Mouse (Mus musculus) lung, postnatal 10 days (tissue): ENCODE measurements around the gene Krtap3-2.
A peak's percentile ranks its signal among the peaks of the same experiment; 100 is the strongest.
"Not testable (repeated sequence)": the region's sequence is repeated elsewhere in the genome, so short reads cannot be mapped to it uniquely, and the experiment has no call there.

ENCODE experiments used
- DNase-seq: peaks from one replicate; pipeline ENCODE4 v3.0.0; 2021

Gene Krtap3-2

GRCm38 (mm10) chr11:99556753-99557152, at the start of gene Krtap3-2:
Gene Krtap3-2, minus strand, starts transcription at chr11:99556853.
- DNase-seq: no peak

- not testable (repeated sequence) for DNase-seq
Measured at GRCm38 (mm10) chr11:99603208-99603607, 46.6 kb upstream of the Krtap3-2 start, which contains the start of gene Gm11938. Gene Gm11938, minus strand, starts transcription at chr11:99603308.

DNA sequence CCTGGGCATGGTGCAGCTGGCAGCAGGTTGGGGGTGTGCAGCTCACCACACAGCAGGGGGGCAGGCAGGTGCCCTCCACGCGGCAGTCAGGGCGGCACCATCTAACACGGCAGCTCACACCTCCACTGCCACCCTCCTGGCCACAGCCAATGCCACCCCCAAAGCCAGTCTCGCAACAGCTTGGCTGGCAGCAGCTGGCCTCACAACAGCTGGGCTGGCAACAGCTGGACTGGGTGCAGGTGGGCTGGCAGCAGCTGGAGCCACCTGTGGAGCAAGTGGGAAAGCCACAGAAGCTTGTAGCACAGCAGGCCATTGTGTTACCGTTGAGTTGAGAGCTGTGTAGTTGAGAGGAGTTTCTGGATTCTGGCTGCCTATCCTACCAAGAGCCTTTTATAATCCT, 41.1 kb upstream of the Krtap3-2 start, which contains the start of gene Krtap9-3:
Gene Krtap9-3, minus strand, starts transcription at position 364 of the 400 bp plus-strand sequence.
- not testable (repeated sequence) for DNase-seq

- DNase-seq: no peak
Measured at GRCm38 (mm10) chr11:99590981-99591380, 34.3 kb upstream of the Krtap3-2 start, which contains the start of gene Krtap1-3. Gene Krtap1-3, minus strand, starts transcription at chr11:99591339.

- DNase-seq: no peak
Measured at GRCm38 (mm10) chr11:99585096-99585495, 28.4 kb upstream of the Krtap3-2 start.

DNA sequence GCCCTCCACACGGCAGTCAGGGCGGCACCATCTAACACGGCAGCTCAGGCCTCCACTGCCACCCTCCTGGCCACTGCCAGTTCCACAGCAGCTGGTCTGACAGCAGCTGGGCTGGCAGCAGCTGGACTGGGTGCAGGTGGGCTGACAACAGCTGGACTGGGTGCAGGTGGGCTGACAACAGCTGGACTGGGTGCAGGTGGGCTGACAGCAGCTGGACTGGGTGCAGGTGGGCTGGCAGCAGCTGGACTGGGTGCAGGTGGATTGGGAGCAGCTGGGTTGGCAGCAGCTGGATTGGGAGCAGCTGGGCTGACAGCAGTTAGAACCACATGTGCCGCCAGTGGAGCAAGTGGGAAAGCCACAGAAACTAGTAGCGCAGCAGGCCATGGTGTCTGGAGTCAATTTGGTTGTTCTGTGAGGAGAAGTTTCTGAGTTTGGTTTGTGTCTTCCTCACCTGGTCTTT, 26.6 kb upstream of the Krtap3-2 start, which contains the start of gene Krtap1-4:
Gene Krtap1-4, minus strand, starts transcription at position 410 of the 460 bp plus-strand sequence.
- DNase-seq: no peak

DNA sequence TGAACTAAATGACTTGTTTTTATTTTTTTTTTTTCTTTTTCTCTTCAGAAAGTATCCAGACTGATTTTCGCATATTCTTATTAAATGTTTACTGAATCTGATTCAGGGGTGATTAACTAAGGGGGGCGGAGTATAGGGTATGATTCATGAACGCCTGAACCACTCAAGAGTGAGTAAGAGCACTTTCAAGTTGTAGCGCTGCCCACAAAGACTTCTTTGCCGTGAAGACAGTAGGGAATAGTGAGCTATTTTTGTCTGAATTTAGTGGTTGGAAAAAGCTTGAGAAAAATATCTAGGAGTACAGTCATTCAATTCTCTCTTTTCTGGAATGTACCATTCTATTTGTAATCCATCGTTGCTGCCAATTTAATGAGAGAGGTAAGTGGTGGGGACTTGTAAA, 24.9 kb upstream of the Krtap3-2 start:
- DNase-seq: no peak

DNA sequence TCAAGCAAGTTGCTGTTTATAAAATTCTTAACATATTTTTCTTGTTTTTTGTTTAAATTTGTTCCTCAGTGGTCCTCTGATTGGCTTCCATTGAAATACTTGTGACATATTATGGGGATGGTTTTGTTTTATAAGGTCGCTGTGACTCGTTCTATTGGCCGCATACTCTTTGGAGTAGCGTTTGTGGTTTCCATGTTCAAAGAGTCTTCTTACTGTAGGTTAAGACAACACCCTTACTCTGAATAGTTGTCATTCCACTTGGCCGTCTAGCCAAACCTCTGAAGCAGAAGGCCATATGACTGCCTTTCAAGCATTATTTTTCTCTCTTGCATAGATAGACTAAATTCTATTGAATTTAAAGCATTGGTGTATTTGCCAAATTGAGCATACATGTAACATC, 24.4 kb upstream of the Krtap3-2 start:
- no peak for DNase-seq

GRCm38 (mm10) chr11:99580636-99581035, 24.0 kb upstream of the Krtap3-2 start, which contains the start of gene Krtap1-5:
Gene Krtap1-5, minus strand, starts transcription at chr11:99581016.
- DNase-seq: no peak

GRCm38 (mm10) chr11:99574106-99574505, 17.5 kb upstream of the Krtap3-2 start:
- DNase-seq: peak; percentile 85

GRCm38 (mm10) chr11:99573164-99573563, 16.5 kb upstream of the Krtap3-2 start:
- DNase-seq: no peak

DNA sequence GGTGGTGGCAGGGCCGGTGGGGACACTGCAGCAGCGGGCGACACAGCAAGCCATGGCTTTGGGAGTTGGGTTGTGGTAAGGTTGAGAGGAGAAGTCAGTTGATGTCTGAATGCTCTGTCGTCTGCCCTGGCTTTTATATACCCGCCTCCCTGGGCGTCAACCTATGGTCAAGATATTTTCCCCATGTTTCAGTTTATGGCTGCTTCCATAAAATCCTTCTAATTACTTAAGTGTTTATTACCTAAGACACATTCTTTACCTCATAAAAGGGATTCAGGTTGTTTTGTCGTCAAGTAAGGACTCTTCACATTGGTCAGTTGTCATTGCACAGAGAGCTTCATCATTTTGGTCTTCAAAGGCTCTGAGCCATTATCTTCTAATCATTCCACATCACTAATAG, 9.9 kb upstream of the Krtap3-2 start, which contains the start of gene Krtap3-1:
Gene Krtap3-1, minus strand, starts transcription at position 101 of the 400 bp plus-strand sequence.
- DNase-seq: no peak

- DNase-seq: no peak
Measured at GRCm38 (mm10) chr11:99562580-99562979, 5.9 kb upstream of the Krtap3-2 start.

GRCm38 (mm10) chr11:99559366-99559765, 2.7 kb upstream of the Krtap3-2 start, which contains the start of gene Gm11939:
Gene Gm11939, minus strand, starts transcription at chr11:99559466.
- DNase-seq: no peak

GRCm38 (mm10) chr11:99557976-99558745, 1.5 kb upstream of the Krtap3-2 start:
- no peak for DNase-seq

GRCm38 (mm10) chr11:99556195-99556594, 458 bp downstream of the Krtap3-2 start:
- no peak for DNase-seq

- DNase-seq: no peak
Measured at GRCm38 (mm10) chr11:99550765-99551164, 5.9 kb downstream of the Krtap3-2 start, which contains the start of gene Krtap3-3. Gene Krtap3-3, minus strand, starts transcription at chr11:99550865.

DNA sequence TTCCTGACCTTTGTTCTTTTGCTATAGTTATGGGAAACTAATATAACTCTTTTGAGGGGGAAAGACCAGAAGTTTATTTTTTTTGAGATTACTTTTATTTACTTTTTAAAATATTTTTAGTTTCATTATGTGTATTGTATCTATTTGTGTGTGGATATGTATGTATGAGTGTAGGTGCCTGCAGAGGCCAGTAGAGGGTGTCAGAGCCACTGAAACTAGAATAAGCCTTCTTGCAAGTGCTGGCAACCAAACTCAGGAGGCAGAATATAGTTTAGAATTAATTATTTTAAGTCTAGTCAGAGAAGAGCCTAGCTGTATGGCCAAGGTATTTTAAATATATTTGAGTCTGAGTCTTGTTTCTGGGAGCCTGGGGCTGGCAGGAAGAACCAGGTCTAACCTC, 8.8 kb downstream of the Krtap3-2 start:
- no peak for DNase-seq

DNA sequence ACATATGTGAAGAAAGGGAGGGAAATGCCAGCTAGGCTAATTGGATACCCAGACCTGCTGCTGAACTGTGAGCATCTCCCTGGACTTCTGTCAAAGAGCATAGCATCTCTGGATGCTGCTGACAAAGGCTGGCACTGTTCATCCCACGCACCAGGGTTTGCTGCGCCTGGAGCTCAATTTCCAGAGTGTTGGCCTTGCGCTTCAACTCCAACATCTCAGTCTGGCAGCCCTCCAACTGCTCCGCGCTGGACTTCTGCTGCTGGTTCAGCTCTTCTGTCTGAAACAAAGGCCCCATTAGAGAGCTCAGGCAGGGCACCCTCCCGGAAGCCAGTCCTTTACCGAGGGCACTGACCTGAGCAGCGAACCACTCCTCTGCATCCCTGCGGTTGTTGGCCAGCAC, 16.9 kb downstream of the Krtap3-2 start:
- peak; percentile 12 for DNase-seq

GRCm38 (mm10) chr11:99521288-99521860, 35.3 kb downstream of the Krtap3-2 start, which contains the start of gene Krt39:
Gene Krt39, minus strand, starts transcription at chr11:99521338.
- no peak for DNase-seq

DNA sequence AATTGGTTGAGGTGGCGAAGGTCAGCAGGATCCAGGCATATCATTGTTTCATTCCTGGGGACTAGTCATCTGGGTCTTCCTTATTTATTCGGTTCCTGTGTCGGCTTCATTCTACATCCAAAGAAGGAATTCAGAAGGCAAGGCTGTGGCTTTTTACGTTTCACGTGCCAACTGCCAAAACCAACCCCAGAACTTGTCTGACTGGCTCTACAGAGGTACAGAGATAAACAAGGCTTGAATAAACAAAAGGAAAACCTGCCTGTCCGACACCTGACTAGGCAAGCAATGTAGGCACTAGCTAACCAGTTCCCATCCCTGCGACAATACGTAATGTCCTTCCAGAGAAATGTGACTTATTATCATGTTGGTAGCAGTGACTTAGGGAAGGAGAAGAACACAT, 42.6 kb downstream of the Krtap3-2 start:
- peak; percentile 1 for DNase-seq
